Mouse (Mus musculus) heart, adult 11 months (tissue): Measurements from ENCODE around the gene Otulinl.
A peak's percentile ranks its signal among the peaks of the same experiment; 100 is the strongest.

Experiments
- DNase-seq: peaks from one replicate; pipeline ENCODE4 v3.0.0; 2022

The Otulinl gene

DNA sequence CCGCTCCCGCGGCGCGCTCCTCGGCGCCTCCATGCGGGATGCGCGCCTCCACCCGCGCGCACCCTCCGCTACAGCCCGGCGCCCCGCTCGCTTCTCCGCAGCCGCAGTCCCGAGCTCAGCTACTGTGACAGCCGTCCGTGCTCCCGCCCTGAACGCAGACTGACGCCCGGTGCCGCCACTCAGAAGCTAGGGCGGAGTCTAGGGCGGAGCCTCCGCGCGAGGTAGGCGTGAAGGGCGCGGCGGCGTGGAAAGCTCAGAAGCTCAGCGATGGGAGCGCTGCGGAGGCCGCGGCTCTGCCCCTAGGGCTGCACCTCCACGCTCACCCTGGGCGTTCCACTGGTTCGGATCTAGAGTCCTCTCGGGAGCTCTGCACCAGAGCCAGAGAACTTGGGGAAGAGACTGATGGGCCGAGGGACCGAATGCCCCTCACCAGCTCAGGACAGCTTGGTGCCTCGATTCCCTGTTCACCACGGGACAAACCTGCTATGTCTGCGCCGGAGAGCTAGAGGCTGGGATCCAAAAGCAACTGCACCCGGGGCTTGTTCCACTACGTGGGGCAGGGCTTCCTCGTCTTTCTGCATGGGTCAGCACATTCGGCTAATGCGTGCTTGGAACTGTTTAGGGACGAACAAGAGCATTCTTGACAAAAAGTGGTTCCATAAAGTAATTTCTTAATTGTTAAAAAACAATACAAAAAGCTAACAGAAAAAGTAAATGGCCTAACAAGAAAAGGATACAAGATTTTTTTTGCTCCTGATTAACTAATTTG, at the start of gene Otulinl:
TSS of gene Otulinl (minus strand) at position 161 of the 769 bp plus-strand sequence.
- peak; percentile 99 for DNase-seq

DNA sequence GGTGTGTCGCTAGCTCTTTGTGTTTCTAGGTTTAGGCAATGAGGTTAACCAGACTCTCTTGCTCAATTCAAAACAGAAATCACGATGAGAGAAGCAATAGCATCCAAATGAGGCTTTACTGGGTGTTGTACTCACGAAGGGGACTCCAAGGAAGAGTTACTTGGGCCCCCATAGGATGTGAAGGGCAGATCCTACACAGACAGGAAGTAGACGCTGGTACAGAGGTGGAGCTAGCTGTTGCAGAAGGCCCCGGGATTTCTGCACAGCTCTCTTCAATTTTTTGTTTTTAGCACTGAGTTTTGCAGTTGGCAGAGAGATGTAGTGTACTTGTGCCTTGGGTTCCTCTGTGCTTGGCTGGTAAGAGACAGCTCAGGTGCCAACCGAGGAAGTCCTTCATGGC, 44.8 kb upstream of the Otulinl start:
- DNase-seq, result peak; percentile 63

DNA sequence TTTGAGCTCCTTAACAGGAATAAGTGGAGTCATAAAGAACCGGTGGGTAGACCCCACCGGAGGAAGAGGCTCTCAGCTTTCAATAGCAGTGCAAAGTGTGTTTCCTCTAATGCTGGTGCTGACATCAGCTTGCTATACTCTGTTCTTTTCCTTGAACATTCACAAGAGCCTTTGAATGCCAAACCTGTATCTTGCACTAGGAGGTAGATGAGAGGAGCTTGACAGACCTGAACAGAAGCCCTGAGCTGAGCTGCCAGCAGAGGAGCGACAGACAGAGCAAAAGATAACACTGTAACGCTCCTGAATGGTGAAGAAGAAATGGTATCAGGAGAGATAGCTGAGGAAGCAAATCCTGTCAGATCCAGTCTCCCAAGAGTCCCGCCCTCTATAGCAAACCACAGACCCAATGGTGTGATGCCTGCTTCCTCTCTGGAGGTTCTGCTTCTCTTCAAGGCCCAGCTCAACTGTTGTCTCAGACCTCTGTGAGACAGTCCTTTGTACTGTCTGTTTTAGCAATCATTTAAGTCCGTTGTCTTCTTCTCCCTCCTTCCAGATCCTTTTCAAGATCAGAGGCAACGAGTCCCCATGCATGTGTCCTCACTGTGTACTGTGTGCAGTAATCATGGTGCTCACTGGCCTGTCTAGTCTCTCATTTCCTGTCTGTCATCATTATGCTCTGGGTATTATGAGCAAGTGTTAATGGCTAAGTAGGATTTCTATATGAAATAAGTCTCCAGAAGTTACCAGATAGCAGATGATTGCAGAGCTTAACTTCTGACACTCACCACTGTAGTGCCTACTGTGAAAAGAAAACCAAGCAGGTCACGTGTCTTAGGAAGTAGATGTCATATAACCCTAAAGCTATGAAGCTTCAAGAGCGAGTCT, 43.7 kb upstream of the Otulinl start:
- peak; percentile 94 for DNase-seq

DNA sequence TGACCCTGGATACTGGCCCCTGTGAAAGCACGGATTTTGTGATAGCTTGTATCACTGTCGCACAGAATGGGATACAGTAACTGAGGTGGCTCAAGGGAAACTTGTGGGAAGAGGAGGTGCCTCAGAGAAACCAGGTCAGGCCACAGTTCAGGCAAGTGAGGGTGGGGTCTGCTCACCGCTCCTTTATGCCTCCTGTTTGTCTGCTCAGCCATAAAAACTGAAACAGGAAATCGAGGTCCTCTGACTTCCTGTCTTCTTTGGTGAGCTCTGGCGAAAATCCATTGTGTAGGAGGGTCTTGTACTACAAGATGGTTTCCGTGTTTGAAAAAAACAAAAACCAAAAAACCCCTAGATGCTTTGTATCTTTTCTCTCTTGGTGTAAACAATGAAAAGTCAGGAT, 42.9 kb upstream of the Otulinl start:
- DNase-seq, result peak; percentile 87

DNA sequence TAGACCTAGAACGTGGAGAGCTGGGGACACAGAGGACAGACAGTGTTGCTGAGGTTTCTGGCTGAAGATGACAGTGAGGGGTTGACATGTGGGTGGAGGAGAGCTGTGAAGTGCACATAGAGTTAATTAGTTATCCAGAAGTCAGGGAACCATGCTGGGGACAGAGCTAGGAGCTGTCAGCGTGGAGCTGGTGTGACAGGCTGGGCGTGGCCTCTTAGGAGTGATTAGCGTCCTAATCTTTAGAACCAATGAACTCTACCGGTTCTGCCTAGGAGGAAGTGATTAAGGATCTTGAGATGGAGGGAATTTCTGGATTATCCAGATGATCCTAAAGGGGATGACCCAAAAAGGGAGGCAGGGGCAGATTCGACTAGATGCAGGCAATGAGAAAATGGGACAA, 42.4 kb upstream of the Otulinl start:
- peak; percentile 85 for DNase-seq

DNA sequence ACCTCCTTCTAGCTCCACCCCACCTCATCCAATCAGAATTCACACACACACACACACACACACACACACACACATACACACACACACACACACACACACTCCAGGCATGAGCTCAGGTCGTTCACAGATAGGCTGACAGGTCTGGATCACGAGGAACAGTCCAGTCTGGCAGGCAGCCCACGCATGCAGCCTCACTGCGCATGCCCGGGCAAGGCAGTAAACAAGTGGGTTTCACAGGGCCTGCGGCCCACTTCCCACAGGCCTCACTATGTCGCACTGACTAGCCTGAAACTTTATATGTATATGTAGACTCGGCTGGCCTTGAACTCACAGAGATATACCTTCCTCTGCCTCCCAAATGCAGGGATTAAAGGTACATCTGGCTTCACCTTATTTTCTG, 38.9 kb upstream of the Otulinl start:
- DNase-seq, result peak; percentile 86

DNA sequence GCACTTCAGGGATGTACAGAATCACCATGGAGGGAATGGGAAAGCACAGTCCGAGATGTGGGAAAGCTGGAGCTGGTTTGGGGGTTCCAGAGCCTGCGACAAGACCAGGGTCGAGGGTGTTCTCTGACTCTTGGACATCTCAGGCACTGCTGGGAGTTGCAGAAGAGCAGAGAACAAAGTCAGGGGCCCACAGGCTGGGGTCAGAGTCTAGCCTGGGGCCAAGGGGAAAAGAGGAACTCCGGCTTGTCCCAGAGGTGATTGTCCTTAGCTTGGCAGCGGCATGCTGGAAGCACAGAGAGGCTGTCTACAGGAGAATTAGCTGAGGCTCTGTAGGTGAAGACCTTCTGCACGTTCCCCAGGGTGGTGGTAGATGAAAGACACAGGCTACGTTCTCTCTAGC, 37.3 kb upstream of the Otulinl start:
- no peak for DNase-seq

DNA sequence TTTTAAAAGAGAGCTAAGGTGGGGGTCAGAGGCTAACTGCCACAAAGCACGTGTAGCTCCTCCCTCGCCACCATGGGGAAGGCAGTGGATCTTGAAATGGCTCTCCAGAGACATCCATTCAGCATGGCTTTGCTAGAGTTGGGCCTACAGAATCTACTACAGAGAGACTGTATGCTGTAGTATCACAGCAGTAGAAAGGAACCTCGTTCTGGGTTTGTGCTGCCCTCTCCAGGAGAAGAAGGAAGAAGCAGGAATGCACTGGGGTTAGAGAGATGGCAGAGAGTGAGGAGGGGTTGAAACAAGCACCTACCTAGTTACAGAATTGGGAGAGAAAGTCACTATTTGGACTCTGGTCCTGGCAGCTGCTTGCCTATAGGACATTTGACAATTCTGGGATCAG, 34.0 kb upstream of the Otulinl start:
- no peak for DNase-seq

DNA sequence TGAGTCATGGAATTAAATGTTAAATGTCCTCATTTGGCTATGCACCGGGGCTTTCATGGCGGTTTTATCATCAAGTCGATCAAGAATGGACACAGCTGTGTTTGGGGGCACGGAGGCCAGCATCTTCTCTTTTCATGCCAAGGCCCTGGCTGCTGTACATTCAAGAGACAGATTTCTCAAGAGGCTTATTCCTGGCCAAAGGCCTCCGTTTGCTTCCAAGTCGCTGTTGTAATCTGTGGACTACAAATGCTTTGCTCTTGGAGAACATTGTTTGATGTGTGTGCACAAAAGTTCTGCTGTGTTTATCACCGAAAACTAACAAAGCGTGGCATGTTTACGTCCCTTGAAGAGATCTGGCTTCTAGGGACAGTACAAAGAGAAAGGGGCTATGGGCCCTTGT, 29.3 kb upstream of the Otulinl start:
- no peak for DNase-seq

DNA sequence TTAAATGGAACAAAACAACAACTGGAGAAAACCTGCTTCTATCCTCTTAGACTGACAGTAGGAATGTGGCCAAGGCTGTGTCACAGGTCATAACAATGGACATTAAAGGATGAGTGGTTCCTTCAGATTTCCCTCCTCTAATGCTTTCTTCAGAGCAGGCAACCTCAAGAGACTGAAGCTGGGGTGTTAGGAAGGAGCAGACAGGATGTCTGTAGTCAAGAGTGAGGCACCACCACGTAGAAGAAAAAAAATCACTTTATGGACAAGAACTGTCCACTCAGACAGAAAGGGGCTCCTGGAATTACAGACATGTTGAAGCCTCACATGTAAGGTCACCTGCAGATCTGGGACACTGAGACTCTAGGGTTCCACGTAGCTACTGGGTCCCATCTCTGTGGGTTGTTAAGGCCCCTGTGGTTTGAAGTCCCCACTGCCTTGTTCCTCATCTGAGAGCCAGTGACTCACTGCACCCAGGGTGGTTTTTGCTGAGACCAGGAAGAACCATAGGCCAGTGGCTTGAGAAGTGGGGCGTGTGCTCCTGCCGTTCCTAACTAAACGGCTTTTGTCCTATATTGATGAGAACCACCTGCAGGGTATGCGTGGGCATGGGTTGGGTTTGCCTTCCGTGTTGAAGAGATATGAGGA, 27.7 kb upstream of the Otulinl start:
- peak; percentile 94 for DNase-seq

DNA sequence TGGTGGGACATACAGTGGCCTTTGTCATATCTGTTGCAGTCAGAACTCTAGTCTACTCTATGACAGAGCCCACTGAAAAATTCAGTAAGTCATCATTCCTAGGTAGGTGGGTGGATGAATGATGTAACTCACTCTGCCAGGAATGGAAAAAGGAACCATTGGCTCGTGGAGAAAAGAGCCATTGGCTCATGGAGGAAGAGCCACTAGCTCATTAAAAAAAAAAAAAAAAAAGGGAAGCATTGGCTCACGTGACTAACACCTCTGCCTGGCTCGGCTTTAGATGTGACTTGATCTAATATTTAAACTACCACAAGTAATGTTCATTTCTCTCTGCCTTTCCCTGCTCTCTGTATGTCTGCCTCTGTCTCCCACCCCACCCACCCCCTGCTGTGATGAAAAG, 27.1 kb upstream of the Otulinl start:
- DNase-seq, result no peak

DNA sequence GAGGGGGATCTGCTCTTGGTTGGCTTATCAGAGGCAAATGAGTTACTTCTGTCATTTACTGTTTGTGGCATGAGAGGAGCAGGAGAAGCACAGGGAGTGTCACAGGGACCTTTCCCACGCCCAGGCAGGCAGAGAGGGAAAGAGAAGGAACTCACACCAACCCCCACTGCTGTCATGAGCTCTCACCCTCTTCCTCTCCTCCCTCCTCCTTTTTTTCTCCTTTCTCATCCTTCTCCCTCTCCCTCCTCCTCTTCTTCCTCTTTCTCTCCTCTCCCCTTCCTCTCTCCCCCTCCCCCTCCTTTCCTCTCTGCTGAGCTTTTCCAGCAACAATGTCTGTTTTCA, 21.6 kb upstream of the Otulinl start:
- DNase-seq, result no peak

DNA sequence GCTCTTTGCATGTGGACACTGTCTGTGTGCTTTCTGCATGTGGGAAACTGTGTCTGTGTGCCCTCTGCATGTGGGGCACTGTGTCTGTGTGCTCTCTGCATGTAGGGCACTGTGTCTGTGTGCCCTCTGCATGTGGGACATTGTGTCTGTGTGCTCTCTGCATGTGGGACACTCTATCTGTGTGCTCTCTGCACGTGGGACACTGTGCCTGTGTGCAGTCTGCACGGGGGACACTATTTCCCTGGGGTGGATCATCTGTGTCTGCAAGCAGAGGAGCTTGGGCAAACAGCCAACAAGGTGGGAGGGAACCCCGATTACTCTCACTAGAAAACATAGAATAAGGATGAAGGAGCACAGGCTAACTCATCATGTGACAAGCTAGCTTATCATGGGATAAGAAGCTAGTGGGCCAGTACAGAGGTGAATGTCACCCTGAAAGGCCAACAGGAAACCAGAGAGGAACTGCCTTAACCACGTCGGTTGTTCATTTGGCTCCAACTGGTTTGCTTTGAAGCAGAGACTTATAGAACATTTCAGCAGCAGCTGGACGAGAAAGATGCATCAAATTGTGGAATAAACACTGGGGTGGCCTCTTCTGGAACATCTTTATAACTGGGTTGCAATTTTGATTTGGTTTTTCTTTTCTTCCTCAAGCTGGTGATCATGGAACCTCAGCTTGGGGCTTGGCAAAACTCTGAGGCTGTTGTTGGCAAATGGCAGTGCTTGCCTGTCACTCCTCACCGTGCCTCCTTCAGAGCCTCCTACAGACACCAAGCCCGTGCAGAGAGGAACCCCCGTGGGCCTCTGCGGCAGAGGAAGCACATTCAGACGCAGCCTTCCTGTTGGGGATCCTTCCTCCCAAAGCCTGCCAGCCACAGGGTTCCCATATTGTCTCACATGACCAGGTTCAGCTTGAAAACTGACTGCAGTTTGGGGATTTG, 20.9 kb upstream of the Otulinl start:
- DNase-seq, result peak; percentile 98

DNA sequence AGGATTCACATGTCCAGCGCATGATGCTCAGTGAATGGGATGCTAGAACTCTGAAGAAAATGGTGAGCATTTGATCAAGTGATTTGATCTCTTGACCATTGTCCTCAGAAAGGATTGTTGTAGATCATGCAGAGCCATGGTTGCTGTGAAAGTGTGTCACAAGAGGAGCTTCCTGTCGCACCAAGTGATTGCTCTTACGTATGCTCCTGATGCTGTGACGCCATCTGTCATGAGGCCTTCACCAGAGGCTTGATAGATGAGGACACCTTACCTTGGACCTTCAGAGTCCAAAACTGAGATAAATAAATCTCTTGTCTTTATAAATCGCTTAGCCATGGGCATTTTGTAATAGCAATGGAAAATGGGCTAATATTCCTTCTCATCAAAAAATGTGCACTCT, 16.3 kb upstream of the Otulinl start:
- DNase-seq, result no peak

DNA sequence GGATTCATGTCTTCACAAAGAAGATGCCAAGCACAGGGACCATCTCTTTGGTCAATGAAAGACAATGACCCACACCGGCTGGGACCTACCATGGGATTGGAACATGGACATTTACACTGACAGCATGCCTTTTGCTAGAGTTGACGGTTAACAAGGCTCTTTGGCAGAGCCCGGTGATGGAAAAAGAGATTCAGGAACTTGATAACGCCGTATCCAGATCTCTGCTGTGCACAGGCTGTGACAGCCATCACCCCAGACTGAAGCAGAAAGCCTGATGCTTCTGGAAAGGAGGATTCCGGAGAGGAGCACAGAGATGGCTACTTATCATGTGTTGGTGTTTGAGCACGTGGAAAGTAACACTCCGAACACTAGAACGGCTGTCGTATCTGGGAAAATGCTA, 11.9 kb upstream of the Otulinl start:
- no peak for DNase-seq

DNA sequence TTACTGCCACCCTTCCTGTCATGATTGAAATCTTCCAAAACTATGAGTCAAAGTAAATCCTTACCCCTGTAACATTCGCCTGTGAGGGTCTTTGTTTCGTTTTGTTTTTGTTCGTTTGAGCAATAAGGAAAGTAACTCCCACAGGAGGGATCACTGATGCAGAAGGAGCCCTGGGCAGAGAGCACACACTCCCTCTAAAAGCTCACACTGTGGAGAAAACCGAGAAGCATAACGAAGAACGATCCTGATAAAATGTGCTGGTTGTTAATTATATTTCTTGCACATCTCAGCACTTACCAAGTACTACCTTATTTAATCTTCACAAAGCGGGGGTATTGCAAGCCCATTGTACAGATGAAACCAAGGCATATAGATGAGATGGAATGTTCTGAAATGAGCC, 10.8 kb upstream of the Otulinl start:
- no peak for DNase-seq

DNA sequence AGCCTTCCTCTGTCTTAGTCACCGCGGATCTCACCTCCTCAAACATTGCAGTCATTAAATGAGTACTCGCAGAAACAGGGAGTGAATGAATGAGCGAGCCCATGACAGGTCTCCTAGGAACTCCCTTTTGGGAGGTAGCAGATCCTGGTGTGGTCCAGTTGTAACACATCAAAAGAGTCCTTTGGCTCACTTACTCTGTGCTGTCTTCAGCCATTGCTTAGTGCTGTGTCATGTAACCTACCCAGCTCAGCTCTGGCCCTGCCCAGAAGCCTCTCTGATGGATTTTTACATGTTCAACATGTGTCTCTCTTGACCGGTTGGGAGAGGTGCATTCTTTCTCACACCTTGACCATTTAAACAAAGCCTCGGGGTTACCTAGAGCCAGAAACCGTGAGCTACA, 9.8 kb upstream of the Otulinl start:
- peak; percentile 72 for DNase-seq

DNA sequence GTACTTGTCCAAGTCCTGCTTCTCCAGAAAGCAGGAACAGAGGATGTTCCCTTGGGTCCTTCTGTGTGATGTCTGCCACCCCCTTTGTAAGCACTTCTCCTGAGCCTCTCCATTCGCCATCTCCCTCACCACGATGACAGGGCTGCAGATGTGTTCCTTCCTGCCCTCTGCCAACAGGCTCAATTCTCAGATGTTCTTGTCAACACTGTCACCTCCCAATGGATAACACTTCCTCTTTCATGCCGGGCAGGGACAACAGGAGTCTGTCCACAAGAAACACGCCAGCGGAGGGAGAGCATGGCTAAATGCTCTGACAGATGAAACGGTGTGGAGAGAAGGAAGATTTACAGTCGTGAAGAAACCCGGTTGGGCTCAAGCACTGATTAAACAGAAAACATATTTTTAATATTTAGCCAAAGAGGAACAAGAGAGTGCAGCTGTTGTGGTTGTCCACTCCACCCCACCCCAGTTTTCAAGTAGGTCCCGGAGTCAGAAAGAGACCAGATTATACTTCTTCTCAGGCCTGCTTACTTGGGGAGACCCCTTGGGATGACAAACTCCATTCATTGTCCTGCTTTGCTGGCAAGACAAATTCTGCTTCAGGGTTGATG, 6.8 kb upstream of the Otulinl start:
- peak; percentile 94 for DNase-seq

DNA sequence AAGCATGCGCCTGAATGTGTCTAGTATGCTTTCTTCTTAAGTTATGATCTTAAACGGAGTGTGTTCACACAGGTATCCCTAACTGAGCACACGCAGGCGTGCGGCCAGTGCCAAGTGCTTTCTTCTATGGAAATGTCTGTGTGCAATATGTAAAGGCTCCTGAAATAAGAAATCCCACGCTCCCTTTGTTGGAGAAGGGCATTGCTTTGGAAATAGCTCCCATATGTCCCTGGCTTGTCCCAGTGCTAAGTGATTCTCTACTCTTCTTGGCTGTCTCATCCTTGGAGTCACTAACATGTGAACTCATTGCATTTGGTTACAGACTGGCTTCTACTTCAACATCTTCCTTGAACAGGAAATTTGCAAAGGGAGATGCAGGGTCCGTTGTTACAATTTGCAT, 3.4 kb upstream of the Otulinl start:
- DNase-seq, result peak; percentile 78

DNA sequence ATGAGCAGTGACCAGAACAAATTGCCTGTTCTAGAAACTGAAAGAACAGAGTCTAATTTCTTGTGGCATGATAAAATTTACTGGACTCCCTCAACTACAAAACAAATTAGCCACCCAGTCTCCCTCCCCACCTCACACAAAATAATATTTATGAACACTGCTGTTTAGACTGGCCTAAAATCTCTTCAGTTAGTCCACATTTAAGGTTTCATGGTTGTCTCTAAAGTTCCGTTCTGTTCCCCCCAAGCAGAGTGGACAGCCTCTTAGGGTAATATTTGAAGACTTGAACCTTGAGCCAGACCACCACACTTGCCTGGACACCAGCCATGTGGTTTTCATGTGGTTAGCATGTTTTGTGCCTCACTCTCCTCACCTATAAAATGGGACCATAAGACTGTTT, 1.8 kb upstream of the Otulinl start:
- DNase-seq, result peak; percentile 62

DNA sequence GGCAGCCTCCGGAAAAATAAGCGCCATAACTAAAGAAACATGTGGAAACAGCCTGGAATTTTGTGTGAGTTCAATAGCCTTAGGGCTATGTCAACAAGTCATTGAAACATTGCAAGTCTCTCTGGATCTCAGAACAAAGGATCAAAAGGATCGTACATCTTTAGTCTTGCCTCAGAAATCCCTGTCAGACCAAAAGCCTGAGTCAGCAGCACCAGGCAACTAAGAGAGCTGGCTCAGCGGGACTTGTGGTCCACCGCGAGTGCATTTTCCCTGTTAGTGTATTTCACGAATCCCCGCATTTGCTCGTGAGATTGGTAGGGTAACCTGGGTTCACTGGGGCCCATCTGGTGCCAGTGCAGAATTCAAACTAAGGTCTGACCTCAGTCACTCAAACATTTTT, 1.2 kb upstream of the Otulinl start:
- DNase-seq, result peak; percentile 89

DNA sequence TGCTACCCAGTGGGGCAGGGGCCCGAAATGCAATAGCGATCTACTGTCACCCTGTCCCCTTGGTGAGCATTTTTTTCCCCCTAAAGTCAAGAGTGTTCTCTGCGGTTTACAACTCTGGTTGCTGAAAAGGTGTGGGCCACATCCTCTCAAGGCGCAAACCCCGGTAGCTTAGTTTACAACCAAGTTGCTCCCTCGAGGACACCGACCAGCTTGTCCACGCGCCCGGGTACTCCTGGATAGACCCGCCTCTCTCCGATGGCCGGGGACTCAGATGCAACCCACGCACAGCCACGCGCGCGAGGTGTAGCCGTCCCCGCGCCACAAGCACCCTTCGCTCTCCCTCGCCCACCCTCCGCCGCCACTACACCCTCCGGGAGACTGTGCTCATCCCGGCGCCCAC, 382 bp downstream of the Otulinl start:
- DNase-seq, result no peak
